Mouse (Mus musculus) stomach, postnatal 0 days (tissue): ENCODE results near the gene Lbp.

Source experiments
- CTCF ChIP-seq: IDR thresholded peaks from 2 replicates; pipeline ENCODE4 v1.5.1; 2016; ENCODE audit warnings: antibody characterized with exemption, low read depth, mild to moderate bottlenecking, moderate library complexity
- EP300 ChIP-seq: optimal IDR thresholded peaks from 2 replicates; pipeline ENCODE3; 2016; ENCODE audit warnings: antibody characterized with exemption

DNA sequence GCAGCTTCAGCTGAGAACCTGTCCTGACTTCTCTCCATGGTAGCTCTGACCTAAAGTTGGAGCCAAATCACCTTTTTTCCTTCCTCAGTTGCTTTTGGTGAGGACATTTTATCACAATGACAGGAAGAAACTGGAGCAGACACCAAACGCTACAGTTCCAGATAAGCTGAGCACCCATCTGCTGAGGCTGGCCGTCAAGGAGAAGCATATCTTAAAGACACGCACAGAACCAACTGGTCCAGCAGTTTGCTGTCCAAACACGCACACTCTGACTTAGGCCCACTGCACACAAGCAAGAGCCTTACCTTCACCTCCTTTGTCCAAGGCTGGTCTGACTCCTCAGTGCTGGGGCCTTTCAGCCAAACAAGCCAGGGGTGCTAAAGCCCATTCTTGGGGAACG, 61.4 kb downstream of the Lbp start:
- TF ChIP-seq EP300 (no peak), CTCF (no peak)
